Mouse (Mus musculus): Measurements from ENCODE around the gene Inpp5k. TPM values are rescaled to one million over a fixed set of nuclear protein-coding genes. Genes with fewer than 3 reads are reported as not detected.

Inpp5k gene
- polyA plus RNA-seq, 2 experiments: 24.6 to 32.0 TPM

GRCm38 (mm10) chr11:75586963-75587362 is 43.8 kb upstream of the Inpp5k start:
- no peak overlapping the region for H3K4me3 ChIP-seq (replicated peaks; ENCODE audit: low read length)
- no peaks in the 10 kb centered on the region for H3K9me3 ChIP-seq (ENCODE audit: control insufficient read depth, low read length)
- WGBS: 81% methylated on average over 5 of the region's 5 CpGs
- TF ChIP-seq POLR2A (IDR thresholded peaks at IDR 0.05; ENCODE audit: borderline replicate concordance, extremely low read depth, insufficient read depth, insufficient read length): no peak
- no peak overlapping the region for H3K27ac ChIP-seq (replicated peaks; ENCODE audit: low read depth, low read length)
- H3K27me3 ChIP-seq (ENCODE audit: control insufficient read depth, insufficient read depth, low read length): no peaks in the 10 kb centered on the region
- no peak overlapping the region for H3K9ac ChIP-seq (ENCODE audit: low read depth, low read length, severe bottlenecking)
- H3K36me3 ChIP-seq (ENCODE audit: control insufficient read depth, insufficient read depth, low read length): no peaks in the 10 kb centered on the region
- no peak for DNase-seq (ENCODE audit: low spot score)
- H3K4me1 ChIP-seq (ENCODE audit: control insufficient read depth, insufficient read depth, low read length): peaks cover 17% of the 10 kb centered on the region
- no peak for ATAC-seq (ENCODE audit: low FRiP score, low read depth)
- H3K4me2 ChIP-seq (replicated peaks; ENCODE audit: low read depth, low read length, severe bottlenecking): no peak overlapping the region

- TF ChIP-seq POLR2A (IDR thresholded peaks at IDR 0.05; ENCODE audit: borderline replicate concordance, extremely low read depth, insufficient read depth, insufficient read length): peak; percentile 60; the same call in 1 of the 2 replicates
- peak; percentile 94 for DNase-seq (ENCODE audit: low spot score)
- peak within 1 kb of the TSS; percentile 88 for H3K9ac ChIP-seq (ENCODE audit: low read depth, low read length, severe bottlenecking)
- H3K4me1 ChIP-seq (ENCODE audit: control insufficient read depth, insufficient read depth, low read length): peaks cover 17% of the 10 kb centered on the region
- H3K9me3 ChIP-seq (ENCODE audit: control insufficient read depth, low read length): no peaks in the 10 kb centered on the region
- peaks cover 4% of the 10 kb centered on the region for H3K36me3 ChIP-seq (ENCODE audit: control insufficient read depth, insufficient read depth, low read length)
- H3K4me3 ChIP-seq (replicated peaks; ENCODE audit: low read length): peak within 1 kb of the TSS; percentile 88
- no peaks in the 10 kb centered on the region for H3K27me3 ChIP-seq (ENCODE audit: control insufficient read depth, insufficient read depth, low read length)
- peak; percentile 96 for ATAC-seq (ENCODE audit: low FRiP score, low read depth)
- peak within 1 kb of the TSS; percentile 83 for H3K27ac ChIP-seq (replicated peaks; ENCODE audit: low read depth, low read length)
- WGBS: 7% methylated on average over 41 of the region's 49 CpGs
- peak within 1 kb of the TSS; percentile 95 for H3K4me2 ChIP-seq (replicated peaks; ENCODE audit: low read depth, low read length, severe bottlenecking)
Measured at GRCm38 (mm10) chr11:75587493-75588284, 43.1 kb upstream of the Inpp5k start, which contains the start of gene Pitpna. TSS of gene Pitpna (plus strand) at chr11:75588097.

- WGBS: 1% methylated on average over 37 of the region's 37 CpGs
- DNase-seq (ENCODE audit: low spot score) (no peak), ATAC-seq (ENCODE audit: low FRiP score, low read depth) (peak; percentile 78)
- H3K9ac ChIP-seq (ENCODE audit: low read depth, low read length, severe bottlenecking): peak overlapping the region; percentile 88
- no peaks in the 10 kb centered on the region for H3K27me3 ChIP-seq (ENCODE audit: control insufficient read depth, insufficient read depth, low read length)
- H3K27ac ChIP-seq (replicated peaks; ENCODE audit: low read depth, low read length): peak overlapping the region; percentile 83
- peaks cover 11% of the 10 kb centered on the region for H3K36me3 ChIP-seq (ENCODE audit: control insufficient read depth, insufficient read depth, low read length)
- H3K4me1 ChIP-seq (ENCODE audit: control insufficient read depth, insufficient read depth, low read length): peaks cover 17% of the 10 kb centered on the region
- H3K4me2 ChIP-seq (replicated peaks; ENCODE audit: low read depth, low read length, severe bottlenecking): peak overlapping the region; percentile 95
- TF ChIP-seq POLR2A (IDR thresholded peaks at IDR 0.05; ENCODE audit: borderline replicate concordance, extremely low read depth, insufficient read depth, insufficient read length): no peak
- no peaks in the 10 kb centered on the region for H3K9me3 ChIP-seq (ENCODE audit: control insufficient read depth, low read length)
- H3K4me3 ChIP-seq (replicated peaks; ENCODE audit: low read length): peak overlapping the region; percentile 88
Measured at GRCm38 (mm10) chr11:75588285-75588941, 42.4 kb upstream of the Inpp5k start.

GRCm38 (mm10) chr11:75592612-75593011 is 38.2 kb upstream of the Inpp5k start:
- H3K9ac ChIP-seq (ENCODE audit: low read depth, low read length, severe bottlenecking): no peak overlapping the region
- H3K4me2 ChIP-seq (replicated peaks; ENCODE audit: low read depth, low read length, severe bottlenecking): no peak overlapping the region
- no peak overlapping the region for H3K4me3 ChIP-seq (replicated peaks; ENCODE audit: low read length)
- peaks cover 46% of the 10 kb centered on the region for H3K36me3 ChIP-seq (ENCODE audit: control insufficient read depth, insufficient read depth, low read length)
- peaks cover 11% of the 10 kb centered on the region for H3K4me1 ChIP-seq (ENCODE audit: control insufficient read depth, insufficient read depth, low read length)
- TF ChIP-seq POLR2A (IDR thresholded peaks at IDR 0.05; ENCODE audit: borderline replicate concordance, extremely low read depth, insufficient read depth, insufficient read length): no peak
- DNase-seq (ENCODE audit: low spot score): no peak
- 78% methylated on average over 5 of the region's 5 CpGs for WGBS
- H3K27me3 ChIP-seq (ENCODE audit: control insufficient read depth, insufficient read depth, low read length): no peaks in the 10 kb centered on the region
- no peaks in the 10 kb centered on the region for H3K9me3 ChIP-seq (ENCODE audit: control insufficient read depth, low read length)
- ATAC-seq (ENCODE audit: low FRiP score, low read depth): no peak
- H3K27ac ChIP-seq (replicated peaks; ENCODE audit: low read depth, low read length): no peak overlapping the region

- no peak for DNase-seq (ENCODE audit: low spot score)
- Histone ChIP-seq H3K9ac (ENCODE audit: low read depth, low read length, severe bottlenecking) (no peak overlapping the region), H3K4me1 (ENCODE audit: control insufficient read depth, insufficient read depth, low read length) (peaks cover 2% of the 10 kb centered on the region; the same call in 1 of the 2 replicates), H3K27ac (replicated peaks; ENCODE audit: low read depth, low read length) (no peak overlapping the region), H3K36me3 (ENCODE audit: control insufficient read depth, insufficient read depth, low read length) (peaks cover 62% of the 10 kb centered on the region), H3K4me2 (replicated peaks; ENCODE audit: low read depth, low read length, severe bottlenecking) (no peak overlapping the region), H3K9me3 (ENCODE audit: control insufficient read depth, low read length) (no peaks in the 10 kb centered on the region), H3K27me3 (ENCODE audit: control insufficient read depth, insufficient read depth, low read length) (no peaks in the 10 kb centered on the region), H3K4me3 (replicated peaks; ENCODE audit: low read length) (no peak overlapping the region)
- no peak for TF ChIP-seq POLR2A (IDR thresholded peaks at IDR 0.05; ENCODE audit: borderline replicate concordance, extremely low read depth, insufficient read depth, insufficient read length)
- no peak for ATAC-seq (ENCODE audit: low FRiP score, low read depth)
- whole genome bisulfite sequencing: 82% methylated on average over 9 of the region's 9 CpGs
Measured at GRCm38 (mm10) chr11:75594431-75594830, 36.4 kb upstream of the Inpp5k start.

All from limb, embryonic 14.5 days (tissue).